Mouse (Mus musculus) CH12.LX (cell line): ENCODE measurements around the gene Fadd.
A peak's percentile ranks its signal among the peaks of the same experiment; 100 is the strongest.

Experiments
- BHLHE40 ChIP-seq: IDR thresholded peaks from 2 replicates; pipeline ENCODE4 v1.6.1; 2011; ENCODE audit warnings: mild to moderate bottlenecking, low read depth, low read length, improper control_type of control experiment
- CTCF ChIP-seq, 2 experiments: IDR thresholded peaks in 1 of 2; conservative IDR thresholded peaks in 1 of 2; 2 replicates each; pipeline ENCODE4 v1.5.1; 2011 to 2012; ENCODE audit warnings: low read depth in 2 of 2, low read length in 2 of 2, improper control_type of control experiment in 1 of 2, inconsistent platforms in 1 of 2, mild to moderate bottlenecking in 1 of 2, moderate library complexity in 1 of 2
- EP300 ChIP-seq: IDR thresholded peaks from 2 replicates; pipeline ENCODE4 v1.6.1; 2011; ENCODE audit warnings: low read length, improper control_type of control experiment
- POLR2A ChIP-seq: IDR thresholded peaks from 2 replicates; pipeline ENCODE4 v1.6.1; 2011; ENCODE audit warnings: low read depth, mild to moderate bottlenecking, improper control_type of control experiment, low read length
- TCF12 ChIP-seq: IDR thresholded peaks from 2 replicates; pipeline ENCODE4 v1.6.1; 2014; ENCODE audit warnings: low read depth, mild to moderate bottlenecking, inconsistent platforms, low read length, improper control_type of control experiment
- ZMIZ1 ChIP-seq: IDR thresholded peaks from 2 replicates; pipeline ENCODE4 v1.6.1; 2012; ENCODE audit warnings: low read depth, mild to moderate bottlenecking, inconsistent platforms, low read length, improper control_type of control experiment

- no peak for TF ChIP-seq POLR2A
- TF ChIP-seq BHLHE40 = no peak
- peak in 1 of 2 experiments; percentile 44; a peak in 2 of 4 replicates for TF ChIP-seq CTCF (conservative IDR thresholded peaks at IDR 0.05 in 1 of 2, IDR thresholded peaks at IDR 0.05 in 1 of 2; ENCODE audit: low read depth in 2 of 2, low read length in 2 of 2)
- no peak for TF ChIP-seq EP300
- TF ChIP-seq TCF12 = no peak
- no peak for TF ChIP-seq ZMIZ1
Observed at GRCm38 (mm10) chr7:144549904-144550566, 32.2 kb downstream of the Fadd start.
